Mouse (Mus musculus) lung, postnatal 0 days (tissue): ENCODE measurements around the gene Dnajc27. TPM values are rescaled to one million over a fixed set of nuclear protein-coding genes. Genes with fewer than 3 reads are reported as not detected.

Source experiments
- ATAC-seq: fragments of 200-750 bp; cut with Nextera tagmentation; 2 replicates; pipeline ENCODE4 v1.8.0; 2017; ENCODE audit warnings: moderate library complexity
- DNase-seq: peaks from one replicate; pipeline ENCODE4 v3.0.0-alpha.2; 2016; ENCODE audit warnings: low spot score
- H3K27ac ChIP-seq: fragments of 300-500 bp; sonication (generic); 2 replicates; pipeline ENCODE4 v1.5.1; 2014; ENCODE audit warnings: antibody characterized with exemption, mild to moderate bottlenecking, low read length, mixed read lengths
- H3K27me3 ChIP-seq: fragments of 300-500 bp; sonication (generic); replicated peaks from 2 replicates; pipeline ENCODE4 v1.6.1; 2014; ENCODE audit warnings: low read length, mixed read lengths; ENCODE audit not compliant: insufficient read depth
- H3K36me3 ChIP-seq: fragments of 300-500 bp; sonication (generic); 2 replicates; pipeline ENCODE4 v1.6.1; 2014; ENCODE audit warnings: low read length, mixed read lengths; ENCODE audit not compliant: insufficient read depth
- H3K4me1 ChIP-seq: fragments of 300-500 bp; sonication (generic); 2 replicates; pipeline ENCODE4 v1.6.1; 2014; ENCODE audit warnings: antibody characterized with exemption, low read depth, low read length, mixed read lengths; ENCODE audit not compliant: insufficient read depth
- H3K4me2 ChIP-seq: fragments of 300-500 bp; sonication (generic); replicated peaks from 2 replicates; pipeline ENCODE4 v1.6.1; 2014; ENCODE audit warnings: low read depth, mild to moderate bottlenecking, low read length, moderate library complexity, mixed read lengths
- H3K4me3 ChIP-seq: fragments of 300-500 bp; sonication (generic); 2 replicates; pipeline ENCODE4 v1.5.1; 2014; ENCODE audit warnings: low read depth, low read length
- H3K9ac ChIP-seq: fragments of 300-500 bp; sonication (generic); replicated peaks from 2 replicates; pipeline ENCODE4 v1.6.1; 2014; ENCODE audit warnings: low read depth, mild to moderate bottlenecking
- H3K9me3 ChIP-seq: fragments of 300-500 bp; sonication (generic); 2 replicates; pipeline ENCODE4 v1.6.1; 2016; ENCODE audit warnings: low read length, mixed read lengths
- CTCF ChIP-seq: IDR thresholded peaks from 2 replicates; pipeline ENCODE4 v1.5.1; 2016; ENCODE audit warnings: antibody characterized with exemption, mild to moderate bottlenecking
- EP300 ChIP-seq: IDR thresholded peaks from 2 replicates; pipeline ENCODE4 v1.6.1; 2016; ENCODE audit warnings: antibody characterized with exemption, mild to moderate bottlenecking, control low read depth
- whole genome bisulfite sequencing: fragments of 180-500 bp; shearing (Covaris S2); extraction: QIAGEN DNeasy Blood & Tissue Kit; methylation state at CpG from one replicate; pipeline ENCODE4 v1.1.7; 2014; 5-methylcytosine and 5-hydroxymethylcytosine counted together
- polyA plus RNA-seq: library from polyadenylated mRNA; unstranded; fragments of >200 nt; fragmentation: Nextera tagmentation; extraction: Ambion mirVana; gene quantifications from 2 replicates; pipeline ENCODE4 v1.2.1, GENCODE M21; 2015

Dnajc27 gene
- polyA plus RNA-seq, 1 experiment from 2014 or later, result 2.2 TPM

DNA sequence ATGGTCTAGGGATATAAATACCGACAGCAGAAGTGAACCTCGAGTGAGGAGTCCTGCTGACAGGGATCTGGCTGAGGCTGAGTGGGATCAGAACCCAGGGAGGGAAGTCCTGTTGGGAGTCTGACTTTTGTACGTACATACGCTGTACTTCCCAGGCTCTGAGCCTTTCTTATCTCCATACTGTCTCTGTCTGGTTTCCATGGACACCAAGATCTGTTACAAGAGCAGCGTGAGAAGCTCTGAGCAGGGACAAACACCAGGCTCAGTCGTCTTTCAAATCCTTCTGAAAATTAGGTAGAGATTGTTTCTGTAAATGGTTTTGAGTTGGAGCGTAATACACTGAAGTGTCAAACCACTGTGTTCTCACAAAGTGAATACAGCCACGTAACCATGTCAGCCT lies 7.0 kb upstream of the Dnajc27 start:
- 46% methylated on average over 8 of the region's 8 CpGs for WGBS
- no peak overlapping the region for H3K27ac ChIP-seq
- H3K4me1 ChIP-seq, result no peaks in the 10 kb centered on the region
- no peak for DNase-seq
- H3K4me2 ChIP-seq, result no peak overlapping the region
- TF ChIP-seq EP300, result no peak
- no peak for TF ChIP-seq CTCF
- H3K9ac ChIP-seq, result no peak overlapping the region
- ATAC-seq, result no peak
- H3K36me3 ChIP-seq, result no peaks in the 10 kb centered on the region
- no peak overlapping the region for H3K4me3 ChIP-seq
- H3K27me3 ChIP-seq, result no peaks in the 10 kb centered on the region
- H3K9me3 ChIP-seq, result no peaks in the 10 kb centered on the region

DNA sequence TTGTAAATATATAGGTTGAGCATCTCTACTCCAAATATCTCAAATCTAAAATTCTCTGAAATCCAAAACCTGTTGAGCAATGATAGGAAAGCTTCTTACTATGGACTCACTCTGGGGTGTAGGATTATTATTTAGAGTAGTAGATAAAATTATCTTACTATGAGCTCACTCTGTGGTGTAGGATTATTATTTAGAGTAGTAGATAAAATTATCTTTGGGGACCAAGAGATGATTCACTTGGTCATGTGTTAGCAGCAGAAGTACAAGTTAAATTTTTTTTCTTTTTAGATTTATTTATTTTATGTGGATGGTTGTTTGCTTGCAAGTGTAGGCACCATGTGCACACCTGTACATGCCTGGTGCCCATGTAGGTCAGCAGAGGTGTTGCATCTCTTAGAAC lies 6.0 kb upstream of the Dnajc27 start:
- ATAC-seq, result no peak
- Histone ChIP-seq H3K9ac (no peak overlapping the region), H3K4me2 (no peak overlapping the region), H3K4me3 (no peak overlapping the region), H3K36me3 (no peaks in the 10 kb centered on the region), H3K27ac (no peak overlapping the region), H3K9me3 (no peaks in the 10 kb centered on the region), H3K4me1 (no peaks in the 10 kb centered on the region), H3K27me3 (no peaks in the 10 kb centered on the region)
- TF ChIP-seq CTCF, result no peak
- no peak for TF ChIP-seq EP300
- DNase-seq, result no peak

DNA sequence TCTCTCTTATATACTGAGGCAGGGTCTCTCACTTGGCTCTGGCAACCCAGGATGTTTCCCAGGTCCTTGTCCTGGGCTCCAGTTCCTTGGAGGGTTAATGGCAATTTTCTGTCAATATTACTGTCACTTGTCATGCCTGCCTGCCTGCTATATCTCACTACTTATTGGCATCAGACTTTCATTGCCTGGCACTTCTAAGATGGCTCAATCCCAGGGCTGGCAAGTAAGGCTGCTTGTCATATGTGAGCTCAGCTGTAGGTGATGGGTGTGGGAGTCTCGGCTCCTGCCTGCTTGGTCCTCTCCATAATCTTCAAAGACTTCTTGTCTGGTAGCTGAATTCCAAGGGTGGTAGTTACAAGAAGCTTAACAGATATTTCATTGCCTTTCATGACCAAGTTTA lies 4.3 kb upstream of the Dnajc27 start:
- Histone ChIP-seq H3K27ac (no peak overlapping the region), H3K4me1 (0 out of 2 replicates have a peak, but pooled peaks cover 2% of the 10 kb centered on the region), H3K4me2 (no peak overlapping the region), H3K9ac (no peak overlapping the region), H3K36me3 (no peaks in the 10 kb centered on the region), H3K4me3 (no peak overlapping the region), H3K9me3 (no peaks in the 10 kb centered on the region), H3K27me3 (no peaks in the 10 kb centered on the region)
- ATAC-seq (no peak), DNase-seq (no peak)
- TF ChIP-seq EP300, result no peak
- no peak for TF ChIP-seq CTCF
- 39% methylated on average over 1 of the region's 1 CpGs for WGBS

DNA sequence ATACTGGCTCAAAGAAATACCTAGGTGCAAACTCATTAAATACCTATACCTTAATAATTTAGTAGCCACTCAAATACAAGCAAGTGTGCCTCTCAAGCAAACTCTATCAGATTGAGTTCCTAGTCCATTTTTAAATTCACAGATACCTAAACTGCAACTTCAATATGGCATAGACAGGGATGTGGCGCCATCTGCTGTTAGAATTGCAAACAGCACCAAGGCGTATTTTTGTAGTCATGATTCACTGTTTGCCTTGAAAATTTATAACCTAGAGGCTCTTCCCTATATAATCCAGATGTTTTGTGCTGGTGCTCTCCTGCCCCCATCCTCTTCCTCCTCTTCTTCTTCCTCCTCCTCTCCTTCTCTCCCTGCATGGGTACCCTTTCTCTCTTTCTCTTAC lies 2.1 kb upstream of the Dnajc27 start:
- TF ChIP-seq EP300 (no peak), CTCF (peak; percentile 94)
- Histone ChIP-seq H3K4me3 (no peak overlapping the region), H3K9ac (no peak overlapping the region), H3K27ac (no peak overlapping the region), H3K4me2 (no peak overlapping the region), H3K9me3 (no peaks in the 10 kb centered on the region), H3K36me3 (no peaks in the 10 kb centered on the region), H3K27me3 (no peaks in the 10 kb centered on the region), H3K4me1 (0 out of 2 replicates have a peak, but pooled peaks cover 2% of the 10 kb centered on the region)
- 2% methylated on average over 2 of the region's 2 CpGs for WGBS
- ATAC-seq (no peak), DNase-seq (peak; percentile 81)

DNA sequence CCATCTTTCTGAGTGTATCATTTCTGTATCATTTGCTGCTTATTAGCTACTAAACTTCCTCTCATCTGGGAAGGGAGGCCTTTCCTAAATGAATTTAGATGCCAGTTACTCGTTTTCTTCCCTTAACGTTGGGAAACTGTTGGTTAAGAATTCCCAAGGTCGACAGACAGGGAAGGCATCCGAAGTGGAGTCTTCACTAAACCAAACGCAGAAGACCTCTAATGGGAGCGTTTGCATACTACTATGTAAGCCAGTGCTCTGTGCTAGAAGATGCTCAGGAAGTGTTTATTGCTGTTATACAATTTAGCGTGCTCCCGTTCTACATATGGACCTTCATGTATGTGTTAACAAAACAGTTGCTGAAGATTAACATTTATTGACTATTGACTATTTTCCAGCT lies 1.1 kb downstream of the Dnajc27 start:
- Histone ChIP-seq H3K4me2 (no peak overlapping the region; the same call in 1 of the 2 replicates), H3K4me1 (0 out of 2 replicates have a peak, but pooled peaks cover 2% of the 10 kb centered on the region), H3K9me3 (no peaks in the 10 kb centered on the region), H3K27ac (no peak overlapping the region), H3K27me3 (no peaks in the 10 kb centered on the region), H3K4me3 (no peak overlapping the region; the same call in 1 of the 2 replicates), H3K9ac (no peak overlapping the region), H3K36me3 (no peaks in the 10 kb centered on the region)
- TF ChIP-seq CTCF, result no peak
- ATAC-seq, result no peak
- no peak for DNase-seq
- 56% methylated on average over 8 of the region's 8 CpGs for WGBS

DNA sequence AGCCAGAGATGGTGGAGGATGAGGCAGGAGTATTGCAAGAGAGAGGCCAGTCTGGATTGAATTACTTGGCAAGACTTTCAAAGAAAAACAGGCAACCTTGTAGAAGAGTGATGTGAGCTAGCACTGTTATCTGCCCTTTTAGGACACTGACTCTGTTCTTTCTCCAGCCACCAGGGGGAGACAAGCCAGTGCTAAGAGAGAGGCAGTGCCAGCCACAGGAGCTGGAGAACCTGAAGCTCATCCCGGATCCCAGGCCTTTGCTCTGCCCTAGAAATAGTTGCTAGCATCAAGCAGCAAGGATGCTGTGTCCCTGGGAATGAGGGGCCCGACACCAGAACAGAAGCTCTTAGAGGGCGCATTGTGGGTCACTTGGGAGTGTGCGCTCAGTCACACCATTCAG lies 25.0 kb downstream of the Dnajc27 start:
- 76% methylated on average over 4 of the region's 4 CpGs for WGBS

DNA sequence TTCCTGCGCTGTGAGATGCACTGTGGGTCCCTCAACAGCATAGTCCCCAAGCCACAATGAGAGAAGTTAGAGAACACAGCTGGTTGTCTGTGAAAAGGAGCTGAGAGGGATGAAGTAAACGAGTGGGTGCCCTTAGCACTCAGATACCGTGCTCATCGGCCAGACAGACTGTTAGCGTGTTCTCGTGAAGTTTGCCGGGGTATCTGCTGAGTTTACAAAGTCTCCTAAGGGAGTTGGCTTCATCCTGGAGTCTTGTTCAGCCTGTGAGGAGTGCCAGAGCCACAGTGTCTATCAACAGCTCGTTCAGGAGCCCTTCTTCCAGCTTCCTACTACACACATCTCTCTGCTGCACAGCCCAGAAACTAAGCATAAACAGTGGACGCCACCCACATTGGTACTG lies 33.7 kb downstream of the Dnajc27 start:
- ATAC-seq, result peak; percentile 23
- WGBS, result 59% methylated on average over 9 of the region's 9 CpGs
- peak; percentile 33 for DNase-seq
- H3K36me3 ChIP-seq, result no peaks in the 10 kb centered on the region
- no peak overlapping the region; the same call in 1 of the 2 replicates for H3K4me2 ChIP-seq
- H3K4me1 ChIP-seq, result no peaks in the 10 kb centered on the region
- TF ChIP-seq EP300 (no peak), CTCF (no peak)
- H3K9ac ChIP-seq, result no peak overlapping the region
- H3K27ac ChIP-seq, result no peak overlapping the region
- no peaks in the 10 kb centered on the region for H3K27me3 ChIP-seq
- H3K9me3 ChIP-seq, result no peaks in the 10 kb centered on the region
- no peak overlapping the region for H3K4me3 ChIP-seq

More for the DNA sequence above, 25.0 kb downstream of the Dnajc27 start:
- H3K9ac ChIP-seq, result no peak overlapping the region
- no peaks in the 10 kb centered on the region for H3K4me1 ChIP-seq
- no peak overlapping the region for H3K27ac ChIP-seq
- TF ChIP-seq CTCF, result peak; percentile 94
- TF ChIP-seq EP300, result no peak
- no peaks in the 10 kb centered on the region for H3K27me3 ChIP-seq
- DNase-seq (peak; percentile 69), ATAC-seq (peak; percentile 57; the same call in 1 of the 2 replicates)
- no peak overlapping the region for H3K4me2 ChIP-seq
- H3K9me3 ChIP-seq, result no peaks in the 10 kb centered on the region
- H3K4me3 ChIP-seq, result no peak overlapping the region
- H3K36me3 ChIP-seq, result no peaks in the 10 kb centered on the region; the same call in 1 of the 2 replicates
